Mouse (Mus musculus) kidney, adult 2 months (tissue): Measurements from ENCODE around the gene Oas2.

Source experiments
- CTCF ChIP-seq: fragments of 200-500 bp; conservative IDR thresholded peaks from 2 replicates; pipeline ENCODE4 v1.5.1; 2011; ENCODE audit warnings: low read depth, mild to moderate bottlenecking, control low read depth, low read length, moderate library complexity, mixed read lengths; ENCODE audit not compliant: insufficient read depth, insufficient read length
- POLR2A ChIP-seq: fragments of 200-500 bp; IDR thresholded peaks from one replicate; pipeline ENCODE4 v1.6.1; 2011; ENCODE audit warnings: low read depth, low read length, control low read depth

GRCm38 (mm10) chr5:120694695-120695074, 55.0 kb downstream of the Oas2 start:
- no peak for TF ChIP-seq CTCF
- no peak for TF ChIP-seq POLR2A
